Mouse (Mus musculus): Measurements from ENCODE around the gene Kat14.

Kat14 gene

DNA sequence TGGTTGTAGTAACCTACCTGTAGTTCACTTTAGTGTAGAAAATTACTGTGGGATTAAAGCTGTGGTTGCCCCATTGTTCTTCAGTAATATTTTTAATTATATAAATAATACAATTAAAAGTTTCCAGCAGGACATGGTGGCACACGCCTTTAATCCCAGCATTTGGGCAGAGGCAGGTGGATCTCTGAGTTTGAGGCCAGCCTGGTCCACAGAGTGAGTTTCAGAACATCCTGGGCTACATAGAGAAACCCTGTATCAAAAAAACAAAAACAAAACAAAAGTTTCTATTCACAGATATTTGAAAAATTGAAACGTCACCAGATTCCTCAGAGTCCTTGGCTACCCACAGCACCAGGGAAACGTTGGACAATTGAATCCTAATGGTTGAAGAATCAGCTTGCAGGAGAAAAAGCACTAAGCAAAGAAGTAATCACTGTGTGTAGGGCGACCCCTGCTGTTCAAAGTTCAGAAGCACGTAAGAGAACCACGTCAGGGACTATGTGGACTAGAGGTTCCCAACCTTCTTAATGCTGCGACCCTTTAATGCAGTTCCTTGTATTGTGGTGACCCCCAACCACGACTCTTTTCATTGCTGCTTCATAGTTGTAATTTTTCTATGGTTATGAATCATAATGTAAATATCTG lies 83.7 kb downstream of the Kat14 start:
- peak; percentile 76 for DNase-seq (ENCODE audit: low read depth, low spot score)
